Mouse (Mus musculus) thymus, adult 2 months (tissue): ENCODE measurements at regions not wholly inside any gene's neighbourhood (a gene's known extent, or its start where the extent isn't known, plus 50 kb on each side); places are given as distances from the start of the nearest gene placed in this dataset.

Source experiments
- DNase-seq: peaks from one replicate; pipeline ENCODE4 v3.0.0; 2021
- H3K27ac ChIP-seq: fragments of 200-500 bp; 2 replicates; pipeline ENCODE4 v1.5.1; 2012; ENCODE audit warnings: low read length, control low read depth; ENCODE audit not compliant: control insufficient read depth, insufficient read depth
- H3K27me3 ChIP-seq: fragments of 200-500 bp; 2 replicates; pipeline ENCODE4 v1.6.1; 2012; ENCODE audit warnings: mild to moderate bottlenecking, low read length, moderate library complexity, mixed read lengths; ENCODE audit not compliant: control insufficient read depth, insufficient read depth
- H3K36me3 ChIP-seq: fragments of 200-500 bp; 2 replicates; pipeline ENCODE4 v1.6.1; 2012; ENCODE audit warnings: mild to moderate bottlenecking, low read length, moderate library complexity; ENCODE audit not compliant: control insufficient read depth, insufficient read depth
- H3K4me1 ChIP-seq: fragments of 200-500 bp; replicated peaks from 2 replicates; pipeline ENCODE4 v1.6.1; 2012; ENCODE audit warnings: low read length; ENCODE audit not compliant: control insufficient read depth, insufficient read depth
- H3K4me3 ChIP-seq: fragments of 200-500 bp; 2 replicates; pipeline ENCODE4 v1.5.1; 2012; ENCODE audit warnings: mild to moderate bottlenecking, low read length, control low read depth, moderate library complexity; ENCODE audit not compliant: control insufficient read depth, insufficient read depth
- CTCF ChIP-seq: fragments of 200-500 bp; IDR thresholded peaks from 2 replicates; pipeline ENCODE4 v1.5.1; 2012; ENCODE audit warnings: mild to moderate bottlenecking, control low read depth, low read length, moderate library complexity, borderline replicate concordance; ENCODE audit not compliant: control insufficient read depth, poor library complexity, insufficient read depth; ENCODE audit errors: extremely low read depth
- POLR2A ChIP-seq: fragments of 200-500 bp; IDR thresholded peaks from 2 replicates; pipeline ENCODE4 v1.6.1; 2012; ENCODE audit warnings: mild to moderate bottlenecking, low read length, control low read depth, moderate library complexity; ENCODE audit not compliant: control insufficient read depth, poor library complexity, insufficient read depth; ENCODE audit errors: extremely low read depth
- WGBS: fragments of 180-500 bp; shearing (Covaris S2); methylation state at CpG from one replicate; pipeline ENCODE4 v1.1.7; 2018; 5-methylcytosine and 5-hydroxymethylcytosine counted together

DNA sequence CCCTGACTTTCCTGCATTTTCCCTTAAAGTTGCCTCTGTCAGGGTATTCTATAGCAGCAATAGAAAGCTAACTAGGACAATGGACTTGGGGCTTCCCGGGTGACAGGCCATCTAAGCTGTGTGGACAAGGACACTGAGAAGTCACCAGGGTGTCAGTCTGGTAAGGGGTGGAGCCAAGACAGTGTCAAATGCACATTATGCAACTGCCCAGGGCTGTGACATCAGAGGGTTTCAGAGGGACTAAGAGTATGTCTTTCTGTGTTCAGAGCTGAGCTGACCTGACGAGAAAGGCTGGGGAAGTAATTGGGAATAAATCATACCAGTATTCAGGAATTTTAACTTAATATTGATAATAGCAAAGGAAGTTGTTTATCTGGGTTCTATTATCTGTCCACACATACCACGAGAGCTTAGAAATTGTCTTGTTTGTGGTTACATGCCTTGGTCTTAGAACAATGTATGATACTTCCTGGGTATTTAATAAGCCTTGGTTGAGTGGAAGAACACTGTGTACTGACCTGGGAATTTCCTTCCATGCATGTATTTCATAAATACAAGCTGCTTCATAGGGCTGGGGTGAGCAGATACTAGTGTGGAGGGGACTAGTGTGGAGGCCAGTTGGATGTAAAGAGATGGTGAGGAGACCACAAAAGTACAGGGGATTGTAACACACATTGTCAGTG is 279.6 kb upstream of the Pabpc6 start:
- 87% methylated on average over 3 of the region's 3 CpGs for whole genome bisulfite sequencing
- H3K27me3 ChIP-seq = no peaks in the 10 kb centered on the region
- no peaks in the 10 kb centered on the region for H3K4me1 ChIP-seq
- H3K4me3 ChIP-seq = no peak overlapping the region
- no peak for DNase-seq
- no peak overlapping the region for H3K27ac ChIP-seq
- H3K36me3 ChIP-seq = no peaks in the 10 kb centered on the region
- TF ChIP-seq POLR2A = no peak
- no peak for TF ChIP-seq CTCF

GRCm38 (mm10) chr17:9947609-9948008 is 278.1 kb upstream of the Pabpc6 start:
- H3K4me1 ChIP-seq = no peaks in the 10 kb centered on the region
- no peak for TF ChIP-seq CTCF
- TF ChIP-seq POLR2A = no peak
- H3K27me3 ChIP-seq = no peaks in the 10 kb centered on the region
- no peak overlapping the region for H3K4me3 ChIP-seq
- H3K36me3 ChIP-seq = no peaks in the 10 kb centered on the region
- WGBS = 87% methylated on average over 7 of the region's 7 CpGs
- H3K27ac ChIP-seq = no peak overlapping the region
- DNase-seq = no peak

- H3K4me3 ChIP-seq = no peak overlapping the region
- TF ChIP-seq CTCF (no peak), POLR2A (no peak)
- WGBS = 87% methylated on average over 8 of the region's 8 CpGs
- no peak overlapping the region for H3K27ac ChIP-seq
- H3K27me3 ChIP-seq = no peaks in the 10 kb centered on the region
- DNase-seq = no peak
- no peaks in the 10 kb centered on the region for H3K4me1 ChIP-seq
- no peaks in the 10 kb centered on the region for H3K36me3 ChIP-seq
Observed at GRCm38 (mm10) chr17:9944513-9944912, 275.0 kb upstream of the Pabpc6 start.

DNA sequence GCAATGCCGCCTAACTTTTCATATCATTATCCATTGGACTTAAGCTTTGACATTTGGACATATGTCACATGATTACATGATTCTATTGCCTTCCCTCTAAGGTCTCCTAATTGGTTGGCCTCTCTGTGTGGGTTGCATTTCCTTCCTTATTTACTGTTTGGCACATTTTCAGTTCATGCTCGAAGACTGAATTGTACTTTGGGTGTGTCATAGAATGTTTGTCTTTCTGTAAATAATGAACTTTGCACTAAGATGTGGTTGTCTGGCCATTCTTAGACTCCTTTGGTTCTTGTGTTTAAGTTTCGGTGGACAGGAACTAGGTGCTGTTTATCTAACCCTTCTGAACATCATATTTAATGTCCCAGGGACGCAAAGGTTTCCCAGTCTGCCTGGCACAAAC is 272.7 kb upstream of the Pabpc6 start:
- Histone ChIP-seq H3K27me3 (no peaks in the 10 kb centered on the region), H3K27ac (no peak overlapping the region), H3K4me1 (no peaks in the 10 kb centered on the region), H3K4me3 (no peak overlapping the region), H3K36me3 (no peaks in the 10 kb centered on the region)
- 89% methylated on average over 4 of the region's 4 CpGs for WGBS
- TF ChIP-seq POLR2A = no peak
- no peak for DNase-seq

GRCm38 (mm10) chr17:9939576-9939975 is 270.1 kb upstream of the Pabpc6 start:
- Histone ChIP-seq H3K4me1 (no peaks in the 10 kb centered on the region), H3K36me3 (no peaks in the 10 kb centered on the region), H3K27me3 (no peaks in the 10 kb centered on the region), H3K4me3 (no peak overlapping the region), H3K27ac (no peak overlapping the region)
- TF ChIP-seq CTCF (no peak), POLR2A (no peak)
- 97% methylated on average over 6 of the region's 6 CpGs for WGBS
- DNase-seq = no peak

GRCm38 (mm10) chr17:9938426-9938825 is 268.9 kb upstream of the Pabpc6 start:
- no peaks in the 10 kb centered on the region for H3K27me3 ChIP-seq
- H3K4me1 ChIP-seq = no peaks in the 10 kb centered on the region
- no peak for DNase-seq
- no peak overlapping the region for H3K4me3 ChIP-seq
- no peak overlapping the region for H3K27ac ChIP-seq
- WGBS = 92% methylated on average over 10 of the region's 10 CpGs
- TF ChIP-seq POLR2A = no peak
- no peak for TF ChIP-seq CTCF
- no peaks in the 10 kb centered on the region for H3K36me3 ChIP-seq

- Histone ChIP-seq H3K27me3 (no peaks in the 10 kb centered on the region), H3K27ac (no peak overlapping the region), H3K36me3 (no peaks in the 10 kb centered on the region), H3K4me3 (no peak overlapping the region), H3K4me1 (no peaks in the 10 kb centered on the region)
- 96% methylated on average over 5 of the region's 5 CpGs for WGBS
- no peak for TF ChIP-seq CTCF
- no peak for TF ChIP-seq POLR2A
- DNase-seq = no peak
Observed at GRCm38 (mm10) chr17:9937211-9937610, 267.7 kb upstream of the Pabpc6 start.
